Mouse (Mus musculus) gastrocnemius, adult 2 months (tissue): ENCODE results near the gene Msi1. TPM values are rescaled to one million over a fixed set of nuclear protein-coding genes. Genes with fewer than 3 reads are reported as not detected.
A peak's percentile ranks its signal among the peaks of the same experiment; 100 is the strongest.

Experiments used
- DNase-seq: peaks from one replicate; pipeline ENCODE4 v3.0.0; 2022
- H3K27ac ChIP-seq: fragments of 200-600 bp; 2 replicates; pipeline ENCODE4 v1.8.1; 2022; ENCODE audit warnings: mild to moderate bottlenecking
- H3K4me3 ChIP-seq: fragments of 200-600 bp; 2 replicates; pipeline ENCODE4 v1.8.1; 2022; ENCODE audit warnings: mild to moderate bottlenecking, moderate library complexity
- CTCF ChIP-seq: fragments of 200-600 bp; IDR thresholded peaks from 2 replicates; pipeline ENCODE4 v1.8.1; 2022; ENCODE audit warnings: antibody characterized with exemption, mild to moderate bottlenecking, moderate library complexity
- intact Hi-C: fragments of 180-260 bp; cut with DNase I; formaldehyde crosslinking; loops from one replicate; pipeline ENCODE4 v1.15.1; 2025
- total RNA-seq, 2 experiments: library from RNA; stranded (reverse); gene quantifications; 2 replicates each; pipeline ENCODE4 v1.2.3; 2021

The Msi1 gene
- total RNA-seq, 2 experiments from 2014 or later = 0.61 TPM; not detected in 1

- no peak for TF ChIP-seq CTCF
These were observed 53.2 kb downstream of the Msi1 start for GRCm38 (mm10) chr5:115482390-115483265.

GRCm38 (mm10) chr5:115483385-115483784 lies 54.0 kb downstream of the Msi1 start:
- Histone ChIP-seq H3K4me3 (peak overlapping the region; percentile 77), H3K27ac (peak overlapping the region; percentile 91; the same call in 1 of the 2 replicates)
- no peak for DNase-seq
- intact Hi-C loops = no loop called here
- peak; percentile 40; the same call in 1 of the 2 replicates for TF ChIP-seq CTCF

More at GRCm38 (mm10) chr5:115482390-115483265, 53.2 kb downstream of the Msi1 start:
- no peak overlapping the region for H3K4me3 ChIP-seq
- intact Hi-C loops = no loop called here
- DNase-seq = no peak
- H3K27ac ChIP-seq = no peak overlapping the region

DNA sequence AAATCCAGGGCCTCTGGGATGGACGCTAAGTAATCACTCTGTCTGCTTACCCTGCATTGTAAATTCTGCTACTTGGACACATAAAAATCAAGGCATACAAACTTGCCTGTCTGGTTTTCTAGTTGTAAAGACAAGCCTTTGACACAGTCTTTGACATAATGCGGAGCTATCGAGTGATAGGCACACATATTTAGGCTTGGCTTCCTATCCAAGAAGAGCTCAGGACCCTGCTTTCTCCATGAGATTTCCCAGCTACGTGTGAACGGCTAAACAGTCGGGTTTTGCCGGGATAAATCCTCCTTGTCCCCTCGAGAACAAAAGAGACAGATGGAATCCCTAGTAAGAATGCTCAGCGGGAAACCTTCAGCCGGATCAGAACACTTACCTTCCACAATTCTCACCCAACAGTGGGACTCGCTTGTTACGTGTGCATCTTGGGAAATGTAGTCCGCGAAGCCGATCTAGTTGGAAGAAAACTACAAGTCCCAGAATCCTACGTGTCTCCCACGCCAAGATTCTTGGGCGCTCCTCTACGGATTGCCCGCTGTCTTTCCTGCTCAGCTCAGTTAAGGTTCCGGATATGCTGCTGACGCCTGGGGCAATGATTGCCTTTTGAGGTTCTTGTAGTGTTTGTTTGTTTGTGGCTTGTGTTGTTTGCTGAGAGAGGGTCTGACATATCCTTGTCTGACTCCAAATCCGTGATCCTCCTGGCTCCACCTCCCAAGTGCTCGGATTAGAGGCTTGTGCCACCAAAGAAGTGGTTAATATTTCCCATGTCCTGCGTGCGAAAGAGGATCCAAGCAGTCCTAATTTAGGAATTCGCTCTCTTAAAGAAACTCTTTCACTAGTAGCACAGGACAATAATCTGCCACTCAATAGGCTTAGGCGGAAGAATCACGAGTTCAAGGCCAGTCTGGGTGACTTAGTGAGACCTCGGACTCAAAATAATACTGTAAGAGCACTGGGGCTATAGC lies 54.8 kb downstream of the Msi1 start, which contains the start of gene Sirt4:
TSS of gene Sirt4 (minus strand) at position 779 of the 974 bp plus-strand sequence.
- peak within 1 kb of the TSS; percentile 77 for H3K4me3 ChIP-seq
- peak within 1 kb of the TSS; percentile 91 for H3K27ac ChIP-seq
- no peak for TF ChIP-seq CTCF
- intact Hi-C loops = no loop called here
- DNase-seq = peak; percentile 82

DNA sequence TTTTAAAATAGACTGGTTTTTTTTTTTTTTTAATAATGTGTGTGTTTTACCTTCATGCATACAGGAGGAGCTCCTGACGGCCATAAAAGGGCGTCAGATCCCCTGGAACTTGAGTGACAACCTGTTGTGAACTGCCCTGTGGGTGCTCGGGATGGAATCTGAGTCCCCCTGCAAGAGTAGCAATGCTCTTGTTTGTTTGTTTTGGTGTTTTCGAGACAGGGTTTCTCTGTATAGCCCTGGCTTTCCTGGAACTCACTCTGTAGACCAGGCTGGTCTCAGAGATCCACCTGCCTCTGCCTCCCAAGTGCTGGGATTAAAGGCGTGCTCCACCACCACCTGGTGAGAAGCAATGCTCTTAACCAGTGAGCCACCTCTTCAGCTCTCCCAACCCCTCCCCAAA lies 55.6 kb downstream of the Msi1 start:
- no peak for DNase-seq
- intact Hi-C loops = no loop called here
- TF ChIP-seq CTCF = no peak
- H3K27ac ChIP-seq = peak overlapping the region; percentile 91
- peak overlapping the region; percentile 77 for H3K4me3 ChIP-seq

DNA sequence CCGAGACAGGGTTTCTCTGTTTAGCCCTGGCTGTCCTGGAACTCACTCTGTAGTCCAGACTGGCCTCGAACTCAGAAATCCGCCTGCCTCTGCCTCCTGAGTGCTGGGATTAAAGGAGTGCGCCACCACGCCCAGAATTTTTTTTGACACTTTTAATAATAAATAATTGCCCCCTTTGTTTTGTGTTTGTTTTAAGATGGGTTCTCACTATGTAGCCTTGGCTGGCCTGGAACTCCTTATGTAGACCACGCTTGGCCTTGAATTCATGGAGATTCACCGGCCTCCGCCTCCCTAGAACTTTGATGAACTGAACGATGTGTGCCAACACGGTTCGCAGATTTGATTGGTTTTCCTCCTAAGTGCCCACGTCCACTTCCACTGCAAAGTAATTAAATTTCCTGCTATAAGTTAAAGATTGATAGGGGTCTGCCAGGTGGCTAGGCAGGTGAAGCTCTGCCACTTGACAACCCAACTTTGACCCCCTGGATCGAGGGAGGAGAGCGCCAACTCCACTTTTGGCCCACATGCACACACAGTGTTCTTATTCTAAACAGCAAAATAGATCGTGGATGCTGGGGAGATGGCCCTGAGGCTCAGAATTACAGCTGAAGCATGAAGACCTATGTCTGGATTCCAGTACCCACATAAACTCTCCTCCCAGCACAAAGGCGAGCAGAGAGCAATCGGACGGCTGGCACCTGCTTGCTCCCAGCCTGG lies 56.2 kb downstream of the Msi1 start:
- no peak overlapping the region for H3K4me3 ChIP-seq
- TF ChIP-seq CTCF = no peak
- H3K27ac ChIP-seq = no peak overlapping the region
- intact Hi-C loops = no loop called here
- DNase-seq = no peak

GRCm38 (mm10) chr5:115486726-115487125 lies 57.3 kb downstream of the Msi1 start:
- H3K27ac ChIP-seq = no peak overlapping the region
- intact Hi-C loops = no loop called here
- TF ChIP-seq CTCF = no peak

DNA sequence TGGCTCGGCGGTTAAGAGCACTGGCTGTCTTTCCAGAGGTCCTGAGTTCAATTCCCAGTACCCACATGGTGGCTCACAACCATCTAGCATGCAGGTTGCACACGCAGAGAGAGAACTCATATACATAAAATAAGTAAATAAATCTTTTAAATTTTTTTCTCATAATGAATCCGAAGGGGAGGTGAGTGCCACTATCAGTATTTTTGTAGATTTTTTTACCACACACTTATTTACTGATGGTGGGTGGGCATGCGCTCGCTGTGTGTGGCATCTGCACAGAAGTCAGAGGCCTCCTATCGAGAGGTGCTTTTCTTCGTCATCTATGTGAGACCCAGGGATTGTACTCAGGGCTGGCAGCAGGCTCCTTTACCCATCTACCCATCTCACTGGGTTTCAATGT lies 58.0 kb downstream of the Msi1 start:
- no peak for TF ChIP-seq CTCF
- Histone ChIP-seq H3K27ac (no peak overlapping the region), H3K4me3 (no peak overlapping the region)
- DNase-seq = no peak
- intact Hi-C loops = no loop called here

More at GRCm38 (mm10) chr5:115486726-115487125, 57.3 kb downstream of the Msi1 start:
- DNase-seq = no peak
- H3K4me3 ChIP-seq = no peak overlapping the region

GRCm38 (mm10) chr5:115487942-115488580 lies 58.7 kb downstream of the Msi1 start:
- DNase-seq = no peak
- Histone ChIP-seq H3K27ac (peak overlapping the region; percentile 100), H3K4me3 (peak overlapping the region; percentile 76; the same call in 1 of the 2 replicates)
- intact Hi-C loops = no loop called here
- TF ChIP-seq CTCF = no peak

DNA sequence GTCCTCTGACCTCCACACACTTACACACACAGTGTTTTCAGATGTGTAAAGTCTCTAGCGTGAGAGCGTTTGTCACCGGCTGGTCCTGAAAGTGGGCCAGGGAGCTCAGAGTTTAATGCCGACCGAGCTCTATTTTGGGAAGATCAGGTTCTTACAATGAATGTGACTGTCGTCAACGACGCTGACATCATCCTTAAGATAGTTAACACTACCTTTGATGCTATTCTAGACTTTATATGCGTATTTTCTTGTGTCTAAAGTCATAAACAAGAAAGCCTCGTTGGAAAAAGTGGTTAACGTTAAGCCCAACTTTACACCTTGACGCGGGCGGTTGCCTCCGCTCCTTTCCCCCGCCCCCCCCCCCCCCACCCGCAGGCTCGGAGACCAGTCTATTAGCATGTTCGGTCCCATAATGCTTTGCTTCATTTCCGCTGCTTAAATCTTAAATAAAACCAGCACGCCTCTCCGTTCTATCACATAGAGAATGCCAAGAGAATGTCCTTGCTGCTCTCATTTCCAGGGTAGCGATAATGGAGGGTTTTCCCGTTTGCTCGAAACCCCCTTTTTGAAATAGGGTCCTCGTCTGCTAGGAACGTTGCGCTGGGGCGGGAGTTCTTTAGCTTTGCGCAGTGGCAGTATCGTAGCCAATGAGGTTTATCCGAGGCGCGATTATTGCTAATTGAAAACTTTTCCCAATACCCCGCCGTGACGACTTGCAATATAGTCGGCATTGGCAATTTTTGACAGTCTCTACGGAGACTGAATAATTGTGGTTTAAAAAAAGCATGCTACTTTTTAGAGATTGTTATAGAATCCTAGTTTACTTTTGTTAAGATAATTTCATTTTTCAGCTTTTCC lies 59.7 kb downstream of the Msi1 start:
- peak overlapping the region; percentile 76 for H3K4me3 ChIP-seq
- H3K27ac ChIP-seq = peak overlapping the region; percentile 100
- no peak for TF ChIP-seq CTCF
- peak; percentile 72 for DNase-seq
- intact Hi-C loops = no loop called here

DNA sequence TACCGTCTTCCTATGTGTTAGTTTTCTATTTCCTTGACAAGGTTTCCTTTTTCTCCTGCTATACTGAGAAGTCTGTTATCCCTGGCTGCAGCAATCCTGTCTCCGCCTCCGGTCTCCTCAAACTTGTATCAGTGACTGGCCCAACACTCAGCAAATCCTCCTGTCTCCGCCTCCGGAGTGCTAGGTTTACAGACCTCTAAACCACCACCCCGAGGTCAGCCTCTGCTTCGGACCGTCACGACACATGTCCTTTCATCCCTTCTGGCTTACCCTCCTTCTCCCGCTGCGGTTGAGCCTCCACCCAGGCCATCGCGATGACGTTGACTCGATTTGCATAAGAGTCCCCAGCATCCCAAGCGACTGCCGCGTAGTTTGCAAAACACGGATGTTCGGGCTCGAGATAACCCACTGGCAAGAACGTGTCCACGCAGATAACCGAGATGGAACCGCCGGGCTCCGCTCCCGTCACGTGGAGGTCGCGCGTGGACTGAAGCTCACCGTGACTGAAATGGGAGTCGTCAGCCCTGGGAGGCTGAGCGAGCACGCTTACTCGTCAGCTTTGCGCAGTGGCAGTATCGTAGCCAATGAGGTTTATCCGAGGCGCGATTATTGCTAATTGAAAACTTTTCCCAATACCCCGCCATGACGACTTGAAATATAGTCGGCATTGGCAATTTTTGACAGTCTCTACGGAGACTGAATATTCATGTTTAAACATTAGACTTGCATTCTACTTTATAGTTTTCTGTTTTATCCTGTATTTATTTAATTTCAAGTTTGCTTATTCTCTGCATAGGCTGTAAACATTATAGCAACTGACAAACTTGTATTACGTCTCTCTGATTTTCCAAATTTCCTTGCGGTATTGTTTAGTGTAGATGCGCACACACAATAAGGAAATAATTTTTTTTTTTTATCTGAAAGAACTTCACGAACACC lies 60.6 kb downstream of the Msi1 start:
- intact Hi-C loops = no loop called here
- TF ChIP-seq CTCF = no peak
- Histone ChIP-seq H3K27ac (peak overlapping the region; percentile 100), H3K4me3 (peak overlapping the region; percentile 76)
- peak; percentile 93 for DNase-seq
